Mouse (Mus musculus) myocyte (in vitro differentiated cells): ENCODE results near the gene Ndufv1.

Experiments used
- MYOD1 ChIP-seq, 3 experiments: IDR thresholded peaks; one replicate each; pipeline ENCODE4 v1.6.1; 2011; ENCODE audit warnings: control low read depth in 2 of 3, low read depth in 2 of 3, mild to moderate bottlenecking in 2 of 3, moderate library complexity in 1 of 3; ENCODE audit not compliant: insufficient read length in 2 of 3, control insufficient read depth in 1 of 3
- POLR2A ChIP-seq: IDR thresholded peaks from one replicate; pipeline ENCODE4 v1.6.1; 2011; ENCODE audit warnings: low read depth, mild to moderate bottlenecking, control low read depth, moderate library complexity; ENCODE audit not compliant: insufficient read length

GRCm38 (mm10) chr19:4051016-4051415, 38.4 kb upstream of the Ndufv1 start:
- TF ChIP-seq MYOD1 (IDR thresholded peaks at IDR 0.05; ENCODE audit: control insufficient read depth in 1 of 3, insufficient read length in 2 of 3, low read depth in 2 of 3) (no peak), POLR2A (no peak)
